Mouse (Mus musculus) cerebral cortex, adult 2 months (tissue): ENCODE results near the gene Adra1d.

Experiments used
- WGBS: fragments of 180-500 bp; shearing (Covaris S2); methylation state at CpG from one replicate; pipeline ENCODE4 v1.1.7; 2018; 5-methylcytosine and 5-hydroxymethylcytosine counted together

Gene Adra1d

GRCm38 (mm10) chr2:131561891-131562585, at the start of gene Adra1d:
Gene Adra1d, minus strand, starts transcription at chr2:131562283.
- 2% methylated on average over 67 of the region's 82 CpGs for WGBS

- 39% methylated on average over 2 of the region's 2 CpGs for WGBS
Measured at GRCm38 (mm10) chr2:131601881-131602280, 39.8 kb upstream of the Adra1d start.

- 80% methylated on average over 6 of the region's 6 CpGs for WGBS
Measured at GRCm38 (mm10) chr2:131594871-131595270, 32.8 kb upstream of the Adra1d start.

GRCm38 (mm10) chr2:131587521-131587920, 25.4 kb upstream of the Adra1d start:
- WGBS, result 57% methylated on average over 2 of the region's 2 CpGs

GRCm38 (mm10) chr2:131581506-131581905, 19.4 kb upstream of the Adra1d start:
- 89% methylated on average over 2 of the region's 2 CpGs for WGBS

GRCm38 (mm10) chr2:131562586-131563122, 571 bp upstream of the Adra1d start:
- under 1% methylated on average over 21 of the region's 30 CpGs for WGBS

- WGBS, result 18% methylated on average over 33 of the region's 33 CpGs
Measured at GRCm38 (mm10) chr2:131561344-131561870, 676 bp downstream of the Adra1d start.

- 50% methylated on average over 2 of the region's 2 CpGs for WGBS
Measured at GRCm38 (mm10) chr2:131560205-131560919, 1.7 kb downstream of the Adra1d start.

GRCm38 (mm10) chr2:131557896-131558295, 4.2 kb downstream of the Adra1d start:
- 60% methylated on average over 2 of the region's 2 CpGs for WGBS

- 32% methylated on average over 9 of the region's 9 CpGs for WGBS
Measured at GRCm38 (mm10) chr2:131552736-131553400, 9.2 kb downstream of the Adra1d start.

- 69% methylated on average over 7 of the region's 7 CpGs for WGBS
Measured at GRCm38 (mm10) chr2:131551701-131552620, 10.1 kb downstream of the Adra1d start.

- WGBS, result 71% methylated on average over 2 of the region's 2 CpGs
Measured at GRCm38 (mm10) chr2:131550906-131551305, 11.2 kb downstream of the Adra1d start.

- 81% methylated on average over 2 of the region's 2 CpGs for WGBS
Measured at GRCm38 (mm10) chr2:131550474-131550873, 11.6 kb downstream of the Adra1d start.

- 77% methylated on average over 5 of the region's 5 CpGs for WGBS
Measured at GRCm38 (mm10) chr2:131549090-131549489, 13.0 kb downstream of the Adra1d start.

- 44% methylated on average over 2 of the region's 2 CpGs for WGBS
Measured at GRCm38 (mm10) chr2:131548330-131548729, 13.8 kb downstream of the Adra1d start.

- WGBS, result 15% methylated on average over 19 of the region's 19 CpGs
Measured at GRCm38 (mm10) chr2:131546745-131547408, 15.2 kb downstream of the Adra1d start.

- WGBS, result 9% methylated on average over 27 of the region's 27 CpGs
Measured at GRCm38 (mm10) chr2:131546308-131546700, 15.8 kb downstream of the Adra1d start.

GRCm38 (mm10) chr2:131545386-131546307, 16.4 kb downstream of the Adra1d start:
- 8% methylated on average over 45 of the region's 45 CpGs for WGBS

GRCm38 (mm10) chr2:131542531-131542930, 19.6 kb downstream of the Adra1d start:
- 35% methylated on average over 6 of the region's 6 CpGs for WGBS
